20 mouse cellular contexts compared by ENCODE assay signal in genomic region chr13:25177835-25178234, GRCm38 (mm10).
DNase-seq lines count a peak whose midpoint lies in the region; ATAC-seq lines count a peak whose summit lies in the region.
"Had no signal": no experiment of that assay in that cellular context is flagged by ENCODE, and none has a peak within 500 bp of the region (broad histone marks: within the 10 kb centered on the region; RNA-seq: fewer than 3 reads in every experiment).

No protein-coding gene starts in this region.

- whole genome bisulfite sequencing in heart, embryonic 10.5 days = 91% methylated on average over 1 of the region's 1 CpGs
- 68% methylated on average over 1 of the region's 1 CpGs for WGBS in intestine, embryonic 15.5 days
- whole genome bisulfite sequencing in intestine, embryonic 16.5 days = 52% methylated on average over 1 of the region's 1 CpGs

- no peak overlapping the region for H3K4me3 ChIP-seq in heart, embryonic 10.5 days
- no peak overlapping the region for H3K4me3 ChIP-seq in intestine, embryonic 15.5 days (replicated peaks)
- H3K4me3 ChIP-seq in intestine, embryonic 16.5 days (ENCODE audit: low read length) = no peak overlapping the region
- H3K4me3 ChIP-seq: embryonic facial prominence, embryonic 10.5 days; embryonic facial prominence, embryonic 12.5 days; forebrain, embryonic 13.5 days; forebrain, embryonic 15.5 days had no signal

- peak; percentile 75 for ATAC-seq in intestine, embryonic 15.5 days
- peak; percentile 88 for ATAC-seq in intestine, embryonic 16.5 days
- no peak for ATAC-seq in cerebellum, adult (ENCODE audit: insufficient number of reproducible peaks, low FRiP score, low TSS enrichment)
- ATAC-seq: forebrain, embryonic 13.5 days; forebrain, embryonic 15.5 days; forebrain, postnatal 0 days had no signal

- no peaks in the 10 kb centered on the region for H3K36me3 ChIP-seq in heart, embryonic 10.5 days
- H3K36me3 ChIP-seq in intestine, embryonic 15.5 days = no peaks in the 10 kb centered on the region
- no peaks in the 10 kb centered on the region for H3K36me3 ChIP-seq in intestine, embryonic 16.5 days (ENCODE audit: control insufficient read depth, insufficient read depth, low read length)
- H3K36me3 ChIP-seq: embryonic facial prominence, embryonic 10.5 days; embryonic facial prominence, embryonic 12.5 days; forebrain, embryonic 15.5 days had no signal

- H3K9ac ChIP-seq in intestine, embryonic 15.5 days = no peak overlapping the region
- H3K9ac ChIP-seq in intestine, embryonic 16.5 days (ENCODE audit: low read depth, low read length) = no peak overlapping the region
- H3K9ac ChIP-seq: embryonic facial prominence, embryonic 12.5 days; forebrain, embryonic 13.5 days; forebrain, embryonic 15.5 days; forebrain, postnatal 0 days had no signal

- H3K4me2 ChIP-seq in intestine, embryonic 15.5 days (replicated peaks) = no peak overlapping the region
- H3K4me2 ChIP-seq in intestine, embryonic 16.5 days (ENCODE audit: low read depth, low read length) = no peak overlapping the region
- H3K4me2 ChIP-seq: embryonic facial prominence, embryonic 12.5 days; forebrain, embryonic 13.5 days; forebrain, embryonic 15.5 days had no signal

- H3K27me3 ChIP-seq in heart, embryonic 10.5 days (ENCODE audit: insufficient read depth, poor library complexity, severe bottlenecking) = no peaks in the 10 kb centered on the region
- no peaks in the 10 kb centered on the region for H3K27me3 ChIP-seq in intestine, embryonic 15.5 days (replicated peaks)
- no peaks in the 10 kb centered on the region for H3K27me3 ChIP-seq in intestine, embryonic 16.5 days (replicated peaks; ENCODE audit: control insufficient read depth, insufficient read depth, low read length)
- H3K27me3 ChIP-seq: embryonic facial prominence, embryonic 12.5 days; forebrain, embryonic 13.5 days; forebrain, embryonic 15.5 days had no signal

- no peaks in the 10 kb centered on the region for H3K9me3 ChIP-seq in heart, embryonic 10.5 days
- no peaks in the 10 kb centered on the region for H3K9me3 ChIP-seq in intestine, embryonic 15.5 days
- H3K9me3 ChIP-seq in intestine, embryonic 16.5 days (ENCODE audit: control insufficient read depth, low read length) = no peaks in the 10 kb centered on the region
- H3K9me3 ChIP-seq: embryonic facial prominence, embryonic 10.5 days; embryonic facial prominence, embryonic 12.5 days; forebrain, embryonic 13.5 days; forebrain, embryonic 15.5 days had no signal

- DNase-seq in heart, embryonic 10.5 days (ENCODE audit: low spot score) = no peak
- DNase-seq in heart, adult 9 months (ENCODE audit: low spot score in 2 of 2) = no peak
- no peak for DNase-seq in embryo, embryonic 9.5 days (ENCODE audit: extremely low spot score)
- DNase-seq: adrenal gland, adult 2 months; adrenal gland, postnatal 10 days; adrenal gland, postnatal 25 days; cerebellum, adult 11-12 months; cerebellum, adult 2 months; cerebellum, adult 9-10 months; cerebellum, postnatal 10 days; cerebellum, postnatal 36 days; embryo, embryonic 11 days; forebrain, postnatal 0 days had no signal

- peak overlapping the region; percentile 75; the same call in 1 of the 2 replicates for H3K27ac ChIP-seq in heart, embryonic 10.5 days
- no peak overlapping the region for H3K27ac ChIP-seq in intestine, embryonic 15.5 days
- H3K27ac ChIP-seq in intestine, embryonic 16.5 days (ENCODE audit: low read length) = no peak overlapping the region
- H3K27ac ChIP-seq: embryonic facial prominence, embryonic 10.5 days; embryonic facial prominence, embryonic 12.5 days; forebrain, embryonic 13.5 days; forebrain, embryonic 15.5 days had no signal

- H3K4me1 ChIP-seq in heart, embryonic 10.5 days = peaks cover 14% of the 10 kb centered on the region
- no peaks in the 10 kb centered on the region for H3K4me1 ChIP-seq in intestine, embryonic 15.5 days (replicated peaks)
- H3K4me1 ChIP-seq in intestine, embryonic 16.5 days (ENCODE audit: control insufficient read depth, insufficient read depth, low read length) = no peaks in the 10 kb centered on the region
- H3K4me1 ChIP-seq: embryonic facial prominence, embryonic 12.5 days; forebrain, embryonic 13.5 days; forebrain, embryonic 15.5 days had no signal
